Mouse (Mus musculus): ENCODE results near the gene Zbtb12.

- TF ChIP-seq EP300 (IDR thresholded peaks at IDR 0.05; ENCODE audit: low read depth): no peak
- TF ChIP-seq CTCF (IDR thresholded peaks at IDR 0.05; ENCODE audit: low read depth): peak; percentile 52
Measured at GRCm38 (mm10) chr17:34915410-34915831, 36.1 kb downstream of the Zbtb12 start.

Measured in liver, embryonic 14.5 days (tissue).